Mouse (Mus musculus) embryonic facial prominence, embryonic 13.5 days (tissue): ENCODE results near the gene Hist1h4f. TPM values are rescaled to one million over a fixed set of nuclear protein-coding genes. Genes with fewer than 3 reads are reported as not detected.
"Not testable (repeated sequence)": the region's sequence is repeated elsewhere in the genome, so short reads cannot be mapped to it uniquely, and the experiment has no call there.

Source experiments
- ATAC-seq: fragments of 200-750 bp; cut with Nextera tagmentation; 2 replicates; pipeline ENCODE4 v1.8.0; 2017; ENCODE audit warnings: low read depth; ENCODE audit not compliant: insufficient number of reproducible peaks, insufficient read depth, low FRiP score, low TSS enrichment
- H3K27ac ChIP-seq: fragments of 300-500 bp; sonication (generic); 2 replicates; pipeline ENCODE4 v1.5.1; 2015; ENCODE audit warnings: moderate library complexity, mild to moderate bottlenecking, inconsistent platforms
- H3K27me3 ChIP-seq: fragments of 300-500 bp; sonication (generic); 2 replicates; pipeline ENCODE4 v1.6.1; 2015; ENCODE audit warnings: mild to moderate bottlenecking, inconsistent platforms
- H3K36me3 ChIP-seq: fragments of 300-500 bp; sonication (generic); 2 replicates; pipeline ENCODE4 v1.6.1; 2015; ENCODE audit warnings: mild to moderate bottlenecking, inconsistent platforms
- H3K4me1 ChIP-seq: fragments of 300-500 bp; sonication (generic); 2 replicates; pipeline ENCODE4 v1.6.1; 2015; ENCODE audit warnings: inconsistent platforms
- H3K4me2 ChIP-seq: fragments of 300-500 bp; sonication (generic); 2 replicates; pipeline ENCODE4 v1.6.1; 2015; ENCODE audit warnings: moderate library complexity, mild to moderate bottlenecking, inconsistent platforms
- H3K4me3 ChIP-seq: fragments of 300-500 bp; sonication (generic); 2 replicates; pipeline ENCODE4 v1.5.1; 2015; ENCODE audit warnings: mild to moderate bottlenecking, inconsistent platforms
- H3K9ac ChIP-seq: fragments of 300-500 bp; sonication (generic); 2 replicates; pipeline ENCODE4 v1.6.1; 2015; ENCODE audit warnings: mild to moderate bottlenecking, inconsistent platforms
- H3K9me3 ChIP-seq: fragments of 300-500 bp; sonication (generic); 2 replicates; pipeline ENCODE4 v1.6.1; 2016; ENCODE audit warnings: inconsistent platforms
- WGBS: fragments of 180-500 bp; shearing (Covaris S2); methylation state at CpG from one replicate; pipeline ENCODE4 v1.1.7; 2015; ENCODE audit warnings: mixed read lengths; 5-methylcytosine and 5-hydroxymethylcytosine counted together
- polyA plus RNA-seq: library from polyadenylated mRNA; unstranded; fragments of >200 nt; fragmentation: Nextera tagmentation; extraction: Ambion mirVana; gene quantifications from 2 replicates; pipeline ENCODE4 v1.2.1, GENCODE M21; 2015

The Hist1h4f gene
- polyA plus RNA-seq, 1 experiment from 2014 or later = 2.9 TPM

DNA sequence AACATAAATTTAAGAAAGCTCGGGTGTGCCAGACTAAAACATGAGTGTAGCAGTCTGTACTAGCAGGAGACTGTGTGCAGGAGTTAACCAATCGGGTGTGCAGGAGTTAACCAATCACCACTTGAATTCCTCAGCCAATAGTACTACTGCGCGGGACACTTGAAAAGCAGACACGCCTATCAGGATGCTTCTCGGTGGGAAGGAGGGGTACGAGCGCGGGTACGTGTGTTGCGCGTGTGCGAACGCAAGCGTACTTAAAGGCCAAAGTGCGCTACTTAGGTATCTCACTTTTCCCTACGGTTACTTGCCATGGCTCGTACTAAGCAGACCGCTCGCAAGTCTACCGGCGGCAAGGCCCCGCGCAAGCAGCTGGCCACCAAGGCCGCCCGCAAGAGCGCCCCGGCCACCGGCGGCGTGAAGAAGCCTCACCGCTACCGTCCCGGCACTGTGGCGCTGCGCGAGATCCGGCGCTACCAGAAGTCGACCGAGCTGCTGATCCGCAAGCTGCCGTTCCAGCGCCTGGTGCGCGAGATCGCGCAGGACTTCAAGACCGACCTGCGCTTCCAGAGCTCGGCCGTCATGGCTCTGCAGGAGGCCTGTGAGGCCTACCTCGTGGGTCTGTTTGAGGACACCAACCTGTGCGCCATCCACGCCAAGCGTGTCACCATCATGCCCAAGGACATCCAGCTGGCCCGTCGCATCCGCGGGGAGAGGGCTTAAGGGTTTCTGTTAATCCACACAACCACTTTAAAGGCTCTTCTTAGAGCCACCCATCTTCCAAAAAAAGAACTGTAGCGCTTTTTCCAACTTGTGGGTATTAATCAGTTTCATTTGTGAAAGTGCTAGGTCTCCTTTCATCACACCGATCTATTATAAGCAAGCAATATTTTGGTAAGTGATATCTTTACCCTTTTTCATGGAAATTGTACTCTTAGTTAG is 16.0 kb downstream of the Hist1h4f start, which contains the start of gene Hist1h3g:
TSS of gene Hist1h3g (plus strand) at position 286 of the 939 bp plus-strand sequence.
- H3K4me2 ChIP-seq = peak within 1 kb of the TSS; percentile 66
- peak within 1 kb of the TSS; percentile 75 for H3K9ac ChIP-seq
- H3K4me1 ChIP-seq = peaks cover 32% of the 10 kb centered on the region
- peak within 1 kb of the TSS; percentile 54 for H3K4me3 ChIP-seq
- not testable (repeated sequence) for H3K27me3 ChIP-seq, H3K36me3 ChIP-seq, H3K9me3 ChIP-seq
- H3K27ac ChIP-seq = peak within 1 kb of the TSS; percentile 97
- ATAC-seq = peak; percentile 90
- under 1% methylated on average over 34 of the region's 62 CpGs for WGBS

DNA sequence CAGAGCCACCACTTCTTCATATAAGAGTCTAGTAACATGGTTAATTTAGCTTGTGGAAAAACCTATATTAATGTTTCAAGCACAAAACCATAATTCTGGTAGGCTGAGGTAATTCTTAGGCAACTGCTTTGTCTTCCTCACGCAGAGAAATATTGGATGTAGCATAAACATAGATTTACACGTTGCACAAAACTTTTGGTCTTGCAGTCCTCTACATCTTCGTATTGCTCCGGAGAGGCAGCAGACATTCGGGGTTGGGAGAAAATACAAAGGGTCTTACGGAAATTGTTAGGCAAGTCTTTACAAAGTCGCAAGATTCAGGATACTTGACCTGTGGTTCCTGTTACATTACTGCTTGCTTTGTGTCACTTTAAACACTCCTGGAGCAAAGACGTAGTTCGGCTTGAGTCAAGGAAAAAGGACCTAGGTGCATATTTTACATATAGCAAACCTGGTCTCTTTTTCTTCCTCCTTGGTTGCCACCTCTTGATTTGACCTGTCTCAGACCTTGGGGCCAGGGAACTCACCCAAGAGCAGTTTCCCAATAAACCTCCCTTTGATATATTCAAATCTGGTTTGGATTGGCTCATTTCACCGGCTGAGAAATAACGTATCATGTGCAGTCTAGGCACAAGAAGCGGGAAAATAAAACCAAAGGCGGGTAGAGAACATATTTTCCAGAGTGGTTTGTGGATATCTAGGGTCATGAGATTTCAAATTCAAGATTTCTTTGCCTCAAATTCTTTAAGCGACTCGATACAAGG is 16.9 kb downstream of the Hist1h4f start:
- H3K27me3 ChIP-seq = no peaks in the 10 kb centered on the region
- peak overlapping the region; percentile 54 for H3K4me3 ChIP-seq
- peak overlapping the region; percentile 66 for H3K4me2 ChIP-seq
- peak overlapping the region; percentile 75 for H3K9ac ChIP-seq
- H3K9me3 ChIP-seq = no peaks in the 10 kb centered on the region
- under 1% methylated on average over 15 of the region's 15 CpGs for WGBS
- peak overlapping the region; percentile 97 for H3K27ac ChIP-seq
- no peaks in the 10 kb centered on the region for H3K36me3 ChIP-seq
- peaks cover 32% of the 10 kb centered on the region for H3K4me1 ChIP-seq
- no peak for ATAC-seq

DNA sequence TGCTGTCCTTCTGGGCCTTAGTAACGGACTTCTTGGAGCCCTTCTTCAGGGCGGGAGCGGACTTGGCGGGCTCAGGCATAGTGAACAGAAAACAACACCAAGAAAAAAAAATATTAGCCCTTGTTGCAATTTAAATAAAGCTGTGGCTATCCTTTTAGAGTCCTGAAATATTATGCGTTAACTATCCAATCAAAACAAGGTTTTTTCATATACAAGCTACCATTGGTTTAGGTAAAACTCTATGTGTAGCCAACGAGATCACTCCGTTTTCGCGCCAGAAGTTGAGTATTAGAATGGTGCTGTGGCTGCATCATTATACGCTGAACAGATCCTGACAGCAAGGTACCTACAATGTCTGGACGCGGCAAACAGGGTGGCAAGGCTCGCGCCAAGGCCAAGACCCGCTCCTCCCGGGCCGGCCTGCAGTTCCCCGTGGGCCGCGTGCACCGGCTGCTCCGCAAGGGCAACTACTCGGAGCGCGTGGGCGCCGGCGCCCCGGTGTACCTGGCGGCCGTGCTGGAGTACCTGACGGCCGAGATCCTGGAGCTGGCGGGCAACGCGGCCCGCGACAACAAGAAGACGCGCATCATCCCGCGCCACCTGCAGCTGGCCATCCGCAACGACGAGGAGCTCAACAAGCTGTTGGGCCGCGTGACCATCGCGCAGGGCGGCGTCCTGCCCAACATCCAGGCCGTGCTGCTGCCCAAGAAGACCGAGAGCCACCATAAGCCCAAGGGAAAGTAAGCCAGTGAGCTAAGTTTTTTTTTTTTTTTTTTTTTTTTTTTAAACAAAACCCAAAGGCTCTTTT is 17.7 kb downstream of the Hist1h4f start, which contains the start of gene Hist1h2af:
TSS of gene Hist1h2af (plus strand) at position 347 of the 808 bp plus-strand sequence.
- Histone ChIP-seq H3K4me1 (peaks cover 36% of the 10 kb centered on the region), H3K4me2 (peak within 1 kb of the TSS; percentile 66), H3K4me3 (peak within 1 kb of the TSS; percentile 54), H3K27ac (peak within 1 kb of the TSS; percentile 97), H3K9ac (peak within 1 kb of the TSS; percentile 84)
- under 1% methylated on average over 28 of the region's 53 CpGs for WGBS
- not testable (repeated sequence) for H3K36me3 ChIP-seq, H3K27me3 ChIP-seq, H3K9me3 ChIP-seq
- peak; percentile 43 for ATAC-seq

DNA sequence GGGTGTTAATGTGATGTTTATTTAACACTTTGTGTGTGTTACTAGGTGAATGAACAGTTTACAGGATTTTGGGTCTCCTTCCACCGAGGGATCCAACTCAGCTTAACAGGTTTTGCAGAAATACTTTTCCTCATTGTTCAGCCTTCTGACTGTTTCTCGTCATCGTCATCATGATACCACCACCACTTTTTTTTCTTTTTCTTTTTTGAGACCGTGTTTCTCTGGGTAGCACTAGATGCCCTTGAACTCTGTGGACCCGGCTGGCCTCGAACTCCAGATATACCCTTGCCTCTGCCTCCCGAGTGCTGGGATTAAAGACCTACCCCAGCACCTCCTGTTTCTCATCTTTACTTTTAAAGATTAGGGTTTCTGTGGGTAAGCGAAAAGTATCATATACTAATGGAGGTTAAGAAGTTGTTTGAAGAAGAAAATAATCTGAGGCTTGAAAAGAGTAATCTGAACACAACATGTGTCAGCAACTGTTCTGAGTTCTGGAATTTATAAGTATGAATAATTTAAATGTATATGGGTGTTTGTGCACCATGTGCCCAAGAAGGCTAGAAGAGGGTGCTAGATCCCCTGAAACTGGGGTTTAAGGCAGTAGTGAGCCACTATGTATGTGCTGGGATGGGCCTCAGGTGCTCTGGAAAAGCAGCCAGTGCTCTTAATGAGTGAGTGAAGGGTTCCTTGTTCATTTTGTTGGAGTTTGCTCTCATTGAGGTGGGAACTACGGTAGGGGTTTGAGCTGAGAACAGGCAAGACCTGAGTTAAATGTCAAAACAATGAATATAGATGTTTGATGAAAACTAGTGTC is 19.0 kb downstream of the Hist1h4f start:
- H3K4me2 ChIP-seq = peak overlapping the region; percentile 66
- peak overlapping the region; percentile 54 for H3K4me3 ChIP-seq
- H3K9ac ChIP-seq = peak overlapping the region; percentile 84
- no peaks in the 10 kb centered on the region for H3K9me3 ChIP-seq
- no peaks in the 10 kb centered on the region for H3K36me3 ChIP-seq
- H3K4me1 ChIP-seq = peaks cover 37% of the 10 kb centered on the region
- H3K27me3 ChIP-seq = no peaks in the 10 kb centered on the region
- H3K27ac ChIP-seq = peak overlapping the region; percentile 97
- no peak for ATAC-seq
- WGBS = 19% methylated on average over 9 of the region's 9 CpGs

DNA sequence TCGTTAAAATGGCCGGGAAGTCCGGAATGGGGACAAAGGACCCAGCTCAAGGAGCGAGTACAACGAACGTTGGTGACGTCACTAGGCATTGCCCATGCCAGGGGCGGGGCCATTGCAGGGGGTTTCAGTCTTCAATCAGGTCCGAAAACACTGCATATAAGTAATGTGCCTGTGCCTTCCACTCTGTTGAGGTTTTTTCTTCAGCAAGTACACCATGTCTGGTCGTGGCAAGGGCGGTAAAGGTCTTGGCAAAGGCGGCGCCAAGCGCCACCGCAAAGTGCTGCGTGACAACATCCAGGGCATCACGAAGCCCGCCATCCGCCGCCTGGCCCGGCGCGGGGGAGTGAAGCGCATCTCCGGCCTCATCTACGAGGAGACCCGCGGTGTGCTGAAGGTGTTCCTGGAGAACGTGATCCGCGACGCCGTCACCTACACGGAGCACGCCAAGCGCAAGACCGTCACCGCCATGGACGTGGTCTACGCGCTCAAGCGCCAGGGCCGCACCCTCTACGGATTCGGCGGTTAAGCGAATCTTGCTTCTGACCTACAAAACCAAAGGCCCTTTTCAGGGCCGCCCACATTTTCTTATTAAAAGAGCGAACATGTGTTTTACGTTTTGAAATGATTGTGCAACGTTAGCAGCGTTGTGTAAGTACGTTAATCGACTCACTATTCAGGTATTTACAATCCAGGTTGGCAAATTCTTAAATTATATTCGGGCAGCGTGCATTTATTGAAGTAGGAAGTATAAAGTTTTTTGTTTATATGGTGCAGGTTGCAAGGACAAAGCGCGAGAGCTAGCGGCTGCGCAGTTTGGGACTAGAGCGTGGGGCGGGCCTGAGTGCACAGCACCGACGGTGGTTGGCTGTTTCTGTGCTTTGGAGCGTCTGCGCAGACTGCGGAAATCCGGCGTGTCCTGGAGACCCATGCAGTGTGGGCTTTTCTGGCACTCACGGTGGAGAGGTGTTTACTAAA is 20.3 kb downstream of the Hist1h4f start, which contains the start of gene Hist1h4h:
TSS of gene Hist1h4h (plus strand) at position 150 of the 975 bp plus-strand sequence.
- Histone ChIP-seq H3K9me3 (no peaks in the 10 kb centered on the region), H3K27me3 (no peaks in the 10 kb centered on the region), H3K4me3 (peak within 1 kb of the TSS; percentile 54), H3K4me2 (peak within 1 kb of the TSS; percentile 66), H3K27ac (peak within 1 kb of the TSS; percentile 97), H3K4me1 (peaks cover 25% of the 10 kb centered on the region), H3K9ac (peak within 1 kb of the TSS; percentile 84), H3K36me3 (no peaks in the 10 kb centered on the region)
- ATAC-seq = peak; percentile 82
- under 1% methylated on average over 60 of the region's 70 CpGs for WGBS

DNA sequence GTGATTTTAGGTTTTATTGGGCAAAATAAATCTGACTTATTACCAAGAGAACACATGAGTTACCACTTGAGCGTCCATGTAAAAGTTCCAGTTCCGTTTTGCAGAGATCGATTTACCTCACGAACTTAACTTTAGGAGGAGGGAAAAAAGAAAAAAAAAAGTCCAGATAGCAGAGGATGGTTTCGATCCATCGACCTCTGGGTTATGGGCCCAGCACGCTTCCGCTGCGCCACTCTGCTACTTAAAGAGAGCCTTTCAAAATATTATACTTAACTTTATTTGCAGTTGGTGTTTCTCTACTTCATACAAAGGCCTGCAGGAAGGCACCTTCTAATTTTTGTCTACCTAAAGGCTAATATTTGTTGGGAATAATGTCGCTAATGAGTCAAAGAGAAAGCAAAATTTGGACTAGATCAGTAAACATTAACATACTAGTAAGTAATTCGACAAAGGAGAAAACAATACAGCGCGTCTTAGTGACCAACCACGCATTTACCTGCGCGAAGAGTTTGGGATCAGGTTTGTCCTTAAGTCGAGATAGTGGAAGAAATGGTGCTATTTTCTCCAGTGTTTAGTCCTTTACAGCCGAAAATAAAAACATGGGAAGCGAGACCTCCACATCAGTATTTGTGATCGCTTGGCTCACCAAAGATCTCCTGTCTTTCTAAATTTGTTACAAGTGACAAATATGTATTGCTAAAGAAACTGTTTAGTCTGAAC is 21.1 kb downstream of the Hist1h4f start:
- Histone ChIP-seq H3K9me3 (no peaks in the 10 kb centered on the region), H3K4me2 (peak overlapping the region; percentile 66), H3K4me3 (peak overlapping the region; percentile 54), H3K27ac (peak overlapping the region; percentile 97), H3K4me1 (peaks cover 24% of the 10 kb centered on the region), H3K36me3 (no peaks in the 10 kb centered on the region), H3K27me3 (no peaks in the 10 kb centered on the region), H3K9ac (peak overlapping the region; percentile 84)
- ATAC-seq = no peak
- under 1% methylated on average over 20 of the region's 20 CpGs for WGBS

DNA sequence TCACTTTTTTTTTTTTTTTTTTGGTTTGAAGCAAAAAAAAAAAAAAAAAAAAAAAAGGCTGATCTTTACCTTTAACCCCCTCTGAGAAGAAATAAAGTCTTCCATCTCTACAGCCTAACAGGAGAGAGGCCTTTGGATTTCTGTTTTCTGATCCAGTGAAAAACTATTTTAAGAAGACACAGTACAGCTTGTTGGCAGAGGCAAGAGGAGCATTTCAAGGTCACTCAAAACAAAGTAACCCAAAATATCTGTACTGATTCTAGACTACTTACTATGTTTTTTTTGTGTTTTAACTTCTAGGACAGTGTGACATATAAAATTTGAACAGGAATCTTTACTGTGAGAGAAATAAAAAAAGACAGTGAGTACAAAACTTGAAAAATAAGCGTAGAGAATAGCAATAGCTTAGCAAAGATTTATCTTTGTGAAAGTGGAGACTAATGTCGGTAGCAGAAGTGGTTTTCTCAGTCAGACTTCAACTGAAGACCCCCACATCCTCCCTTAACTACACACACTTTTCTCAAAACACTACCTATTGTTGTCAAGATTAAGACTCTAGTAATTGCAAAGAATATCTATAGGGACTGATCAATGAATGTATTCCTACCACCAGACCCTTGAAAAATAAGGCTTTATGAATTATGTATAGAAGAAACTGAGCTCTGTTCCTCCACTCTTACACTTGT is 21.8 kb downstream of the Hist1h4f start:
- peak overlapping the region; percentile 84 for H3K9ac ChIP-seq
- no peaks in the 10 kb centered on the region for H3K27me3 ChIP-seq
- H3K9me3 ChIP-seq = no peaks in the 10 kb centered on the region
- WGBS = 27% methylated on average over 2 of the region's 2 CpGs
- no peaks in the 10 kb centered on the region for H3K36me3 ChIP-seq
- ATAC-seq = no peak
- H3K4me1 ChIP-seq = peaks cover 25% of the 10 kb centered on the region
- peak overlapping the region; percentile 54 for H3K4me3 ChIP-seq
- peak overlapping the region; percentile 66 for H3K4me2 ChIP-seq
- peak overlapping the region; percentile 97 for H3K27ac ChIP-seq

DNA sequence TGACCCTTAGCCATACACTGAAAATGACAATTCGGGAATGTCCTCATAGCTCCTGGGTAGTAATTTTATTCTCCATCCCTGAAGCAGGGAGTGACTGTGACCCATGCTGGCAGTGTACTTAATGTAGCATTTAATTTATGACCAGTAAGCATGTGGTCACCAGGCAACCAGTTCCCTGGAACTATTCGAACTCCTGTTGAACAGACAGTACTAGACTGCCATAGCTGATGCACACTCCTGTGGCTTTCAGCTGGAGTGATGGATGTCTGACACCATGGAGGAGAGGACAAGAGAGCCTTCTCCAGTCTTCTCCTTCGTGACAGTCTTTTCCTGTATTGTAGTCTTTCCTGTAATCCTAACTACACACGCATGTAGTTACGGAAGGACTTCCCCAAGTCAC is 22.4 kb downstream of the Hist1h4f start:
- no peak overlapping the region for H3K27ac ChIP-seq
- H3K36me3 ChIP-seq = no peaks in the 10 kb centered on the region
- no peaks in the 10 kb centered on the region for H3K9me3 ChIP-seq
- H3K4me1 ChIP-seq = peaks cover 21% of the 10 kb centered on the region
- H3K4me3 ChIP-seq = no peak overlapping the region
- 80% methylated on average over 5 of the region's 5 CpGs for WGBS
- ATAC-seq = no peak
- no peak overlapping the region for H3K9ac ChIP-seq
- H3K27me3 ChIP-seq = no peaks in the 10 kb centered on the region
- peak overlapping the region; percentile 66; the same call in 1 of the 2 replicates for H3K4me2 ChIP-seq

DNA sequence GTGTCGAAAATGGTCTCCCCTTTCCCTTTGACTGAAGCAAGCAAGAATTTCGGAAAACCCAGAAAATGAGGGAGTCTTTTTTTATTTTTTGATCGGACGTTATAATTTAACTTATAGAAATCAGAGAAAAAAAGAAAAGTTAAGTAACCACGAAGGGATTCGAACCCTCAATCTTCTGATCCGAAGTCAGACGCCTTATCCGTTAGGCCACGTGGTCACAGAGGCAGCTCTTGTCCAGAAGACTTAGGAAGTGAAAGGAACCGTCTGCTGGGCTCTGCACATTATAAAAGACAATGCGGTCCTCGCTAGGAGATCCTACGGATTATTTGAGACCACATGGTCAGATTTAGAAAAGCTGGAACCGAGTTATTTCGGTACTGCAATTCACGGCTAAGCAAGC is 25.1 kb downstream of the Hist1h4f start:
- peaks cover 9% of the 10 kb centered on the region for H3K4me1 ChIP-seq
- peak overlapping the region; percentile 79 for H3K27ac ChIP-seq
- H3K36me3 ChIP-seq = no peaks in the 10 kb centered on the region
- no peaks in the 10 kb centered on the region for H3K27me3 ChIP-seq
- H3K9ac ChIP-seq = peak overlapping the region; percentile 71
- ATAC-seq = no peak
- H3K9me3 ChIP-seq = no peaks in the 10 kb centered on the region
- peak overlapping the region; percentile 48 for H3K4me3 ChIP-seq
- H3K4me2 ChIP-seq = peak overlapping the region; percentile 60
- WGBS = under 1% methylated on average over 17 of the region's 17 CpGs
